Mouse (Mus musculus) spleen, adult 2 months (tissue): ENCODE data around the gene Arhgef19. TPM values are rescaled to one million over a fixed set of nuclear protein-coding genes. Genes with fewer than 3 reads are reported as not detected.

ENCODE experiments used
- DNase-seq, 2 experiments: peaks; one replicate each; pipeline versions ENCODE4 v3.0.0 to v3.0.0-alpha.2; 2012 to 2021; ENCODE audit warnings: low spot score in 2 of 2, low read depth in 1 of 2
- H3K27ac ChIP-seq: fragments of 200-500 bp; 2 replicates; pipeline ENCODE4 v1.5.1; 2012; ENCODE audit warnings: low read length, inconsistent platforms; ENCODE audit not compliant: insufficient read depth
- H3K27me3 ChIP-seq: fragments of 200-500 bp; 2 replicates; pipeline ENCODE4 v1.6.1; 2012; ENCODE audit warnings: mild to moderate bottlenecking, moderate library complexity, low read length, inconsistent platforms; ENCODE audit not compliant: control insufficient read depth, insufficient read depth
- H3K36me3 ChIP-seq: fragments of 200-500 bp; 2 replicates; pipeline ENCODE4 v1.6.1; 2012; ENCODE audit warnings: mild to moderate bottlenecking, low read length, inconsistent platforms; ENCODE audit not compliant: control insufficient read depth, insufficient read depth
- H3K4me1 ChIP-seq: fragments of 200-500 bp; 2 replicates; pipeline ENCODE4 v1.6.1; 2011; ENCODE audit warnings: inconsistent platforms; ENCODE audit not compliant: control insufficient read depth, insufficient read depth, insufficient read length
- H3K4me3 ChIP-seq: fragments of 200-500 bp; 2 replicates; pipeline ENCODE4 v1.5.1; 2011; ENCODE audit warnings: mild to moderate bottlenecking, inconsistent platforms; ENCODE audit not compliant: insufficient read depth, insufficient read length; ENCODE audit errors: extremely low read depth
- CTCF ChIP-seq: fragments of 200-500 bp; IDR thresholded peaks from 2 replicates; pipeline ENCODE4 v1.5.1; 2011; ENCODE audit warnings: mild to moderate bottlenecking, inconsistent platforms; ENCODE audit not compliant: insufficient read depth, insufficient read length, insufficient replicate concordance; ENCODE audit errors: extremely low read depth
- POLR2A ChIP-seq: fragments of 200-500 bp; IDR thresholded peaks from 2 replicates; pipeline ENCODE4 v1.6.1; 2011; ENCODE audit warnings: low read depth, low read length, inconsistent platforms
- WGBS: fragments of 180-500 bp; shearing (Covaris S2); methylation state at CpG from one replicate; pipeline ENCODE4 v1.1.7; 2018; 5-methylcytosine and 5-hydroxymethylcytosine counted together
- polyA plus RNA-seq: library from polyadenylated mRNA; depleted of rRNA; stranded (reverse); fragments of >200 nt; gene quantifications from 2 replicates; pipeline ENCODE4 v1.2.3, GENCODE M21; 2012

The Arhgef19 gene
- polyA plus RNA-seq, 1 experiment, result 0.79 TPM

GRCm38 (mm10) chr4:141244401-141244800, 5.1 kb downstream of the Arhgef19 start:
- Histone ChIP-seq H3K27ac (no peak overlapping the region), H3K27me3 (peaks cover 34% of the 10 kb centered on the region), H3K4me3 (no peak overlapping the region), H3K4me1 (peaks cover 11% of the 10 kb centered on the region), H3K36me3 (no peaks in the 10 kb centered on the region)
- TF ChIP-seq POLR2A (no peak), CTCF (no peak)
- DNase-seq, result no peak
- 71% methylated on average over 5 of the region's 5 CpGs for WGBS

- Histone ChIP-seq H3K27me3 (peaks cover 31% of the 10 kb centered on the region), H3K4me1 (peaks cover 5% of the 10 kb centered on the region), H3K27ac (no peak overlapping the region), H3K4me3 (no peak overlapping the region), H3K36me3 (no peaks in the 10 kb centered on the region)
- DNase-seq, result no peak
- TF ChIP-seq POLR2A (no peak), CTCF (no peak)
- WGBS, result 52% methylated on average over 9 of the region's 9 CpGs
Observed at GRCm38 (mm10) chr4:141244931-141245425, 5.7 kb downstream of the Arhgef19 start.

GRCm38 (mm10) chr4:141246089-141246997, 7.0 kb downstream of the Arhgef19 start:
- H3K27me3 ChIP-seq, result peaks cover 22% of the 10 kb centered on the region
- no peak overlapping the region for H3K4me3 ChIP-seq
- no peak overlapping the region for H3K27ac ChIP-seq
- TF ChIP-seq CTCF (no peak), POLR2A (no peak)
- H3K36me3 ChIP-seq, result no peaks in the 10 kb centered on the region
- WGBS, result 39% methylated on average over 24 of the region's 24 CpGs
- DNase-seq, result no peak
- peaks cover 2% of the 10 kb centered on the region; the same call in 1 of the 2 replicates for H3K4me1 ChIP-seq

- TF ChIP-seq CTCF (no peak), POLR2A (no peak)
- Histone ChIP-seq H3K27ac (no peak overlapping the region), H3K4me1 (peaks cover 2% of the 10 kb centered on the region; the same call in 1 of the 2 replicates), H3K4me3 (no peak overlapping the region), H3K27me3 (peaks cover 22% of the 10 kb centered on the region), H3K36me3 (no peaks in the 10 kb centered on the region)
- DNase-seq, result no peak
- 10% methylated on average over 17 of the region's 17 CpGs for WGBS
Observed at GRCm38 (mm10) chr4:141246998-141247350, 7.7 kb downstream of the Arhgef19 start.

GRCm38 (mm10) chr4:141247776-141248613, 8.7 kb downstream of the Arhgef19 start:
- Histone ChIP-seq H3K4me1 (peaks cover 2% of the 10 kb centered on the region; the same call in 1 of the 2 replicates), H3K27me3 (peaks cover 19% of the 10 kb centered on the region), H3K4me3 (no peak overlapping the region; the same call in 1 of the 2 replicates), H3K27ac (no peak overlapping the region), H3K36me3 (no peaks in the 10 kb centered on the region)
- DNase-seq, result no peak
- no peak for TF ChIP-seq CTCF
- TF ChIP-seq POLR2A, result no peak
- WGBS, result 3% methylated on average over 52 of the region's 60 CpGs

GRCm38 (mm10) chr4:141248614-141248978, 9.3 kb downstream of the Arhgef19 start:
- 17% methylated on average over 11 of the region's 11 CpGs for WGBS
- H3K27me3 ChIP-seq, result peaks cover 19% of the 10 kb centered on the region
- no peak for DNase-seq
- no peak overlapping the region for H3K4me3 ChIP-seq
- H3K27ac ChIP-seq, result no peak overlapping the region
- TF ChIP-seq POLR2A (no peak), CTCF (no peak)
- peaks cover 2% of the 10 kb centered on the region; the same call in 1 of the 2 replicates for H3K4me1 ChIP-seq
- no peaks in the 10 kb centered on the region for H3K36me3 ChIP-seq
